Comparison of ENCODE assay signal across 9 mouse cellular contexts in genomic region chr16:10640041-10640440, GRCm38 (mm10).
DNase-seq lines count a peak whose midpoint lies in the region; ATAC-seq and TF ChIP-seq lines count a peak whose summit lies in the region.
"Had no signal": no experiment of that assay in that cellular context is flagged by ENCODE, and none has a peak within 500 bp of the region (broad histone marks: within the 10 kb centered on the region; RNA-seq: fewer than 3 reads in every experiment).

No protein-coding gene starts in this region.

- ATAC-seq in forebrain, postnatal 0 days: peak; percentile 83
- ATAC-seq in hindbrain, embryonic 13.5 days (ENCODE audit: low FRiP score): peak; percentile 81

- DNase-seq in MEL-GATA-1-ER (ENCODE audit: extremely low read depth, low read depth): peak; percentile 26
- DNase-seq in brain, embryonic 18.5 days (ENCODE audit: low read depth, low spot score): peak; percentile 22
- peak; percentile 84 for DNase-seq in forebrain, postnatal 0 days
- peak; percentile 58 to 67 for DNase-seq in layer of hippocampus, postnatal 36 days
- DNase-seq in midbrain, embryonic 10.5 days (ENCODE audit: low spot score): peak; percentile 76
- peak; percentile 62 for DNase-seq in right cerebral cortex, postnatal 25 days
- DNase-seq in urinary bladder, postnatal 36 days (ENCODE audit: low spot score in 2 of 2): peak; percentile 73 to 76

- no peak overlapping the region for H3K4me3 ChIP-seq in forebrain, postnatal 0 days (ENCODE audit: low read depth, low read length)
- H3K4me3 ChIP-seq in hindbrain, embryonic 13.5 days: no peak overlapping the region
- H3K4me3 ChIP-seq in midbrain, embryonic 10.5 days: no peak overlapping the region
- H3K4me3 ChIP-seq: limb, embryonic 13.5 days had no signal

- H3K27me3 ChIP-seq in forebrain, postnatal 0 days (ENCODE audit: insufficient read depth, low read length): no peaks in the 10 kb centered on the region
- no peaks in the 10 kb centered on the region for H3K27me3 ChIP-seq in hindbrain, embryonic 13.5 days
- no peaks in the 10 kb centered on the region for H3K27me3 ChIP-seq in midbrain, embryonic 10.5 days (ENCODE audit: low read depth, poor library complexity, severe bottlenecking)

- WGBS in forebrain, postnatal 0 days: 10% methylated on average over 5 of the region's 5 CpGs
- 12% methylated on average over 5 of the region's 5 CpGs for WGBS in hindbrain, embryonic 13.5 days
- WGBS in midbrain, embryonic 10.5 days: 9% methylated on average over 5 of the region's 5 CpGs

- TF ChIP-seq CTCF in forebrain, postnatal 0 days (IDR thresholded peaks at IDR 0.05; ENCODE audit: low read depth): peak; percentile 88

- no peak overlapping the region for H3K27ac ChIP-seq in forebrain, postnatal 0 days (ENCODE audit: low read depth, low read length)
- H3K27ac ChIP-seq in hindbrain, embryonic 13.5 days: no peak overlapping the region
- H3K27ac ChIP-seq in midbrain, embryonic 10.5 days (replicated peaks): no peak overlapping the region
- H3K27ac ChIP-seq: limb, embryonic 13.5 days had no signal

- H3K9me3 ChIP-seq in forebrain, postnatal 0 days (ENCODE audit: low read length): no peaks in the 10 kb centered on the region
- no peaks in the 10 kb centered on the region for H3K9me3 ChIP-seq in hindbrain, embryonic 13.5 days
- no peaks in the 10 kb centered on the region for H3K9me3 ChIP-seq in midbrain, embryonic 10.5 days (replicated peaks)
- H3K9me3 ChIP-seq: limb, embryonic 13.5 days had no signal

- H3K36me3 ChIP-seq in forebrain, postnatal 0 days (ENCODE audit: insufficient read depth): peaks cover 5% of the 10 kb centered on the region; the same call in 1 of the 2 replicates
- peaks cover 4% of the 10 kb centered on the region; the same call in 1 of the 2 replicates for H3K36me3 ChIP-seq in hindbrain, embryonic 13.5 days
- no peaks in the 10 kb centered on the region for H3K36me3 ChIP-seq in midbrain, embryonic 10.5 days
- H3K36me3 ChIP-seq: limb, embryonic 13.5 days had no signal

- no peaks in the 10 kb centered on the region for H3K4me1 ChIP-seq in forebrain, postnatal 0 days (ENCODE audit: insufficient read depth)
- H3K4me1 ChIP-seq in hindbrain, embryonic 13.5 days (replicated peaks): 0 out of 2 replicates have a peak, but pooled peaks cover 11% of the 10 kb centered on the region
- peaks cover 12% of the 10 kb centered on the region; the same call in 1 of the 2 replicates for H3K4me1 ChIP-seq in midbrain, embryonic 10.5 days

- H3K4me2 ChIP-seq in forebrain, postnatal 0 days (ENCODE audit: low read depth): no peak overlapping the region
- no peak overlapping the region for H3K4me2 ChIP-seq in hindbrain, embryonic 13.5 days
- H3K4me2 ChIP-seq: limb, embryonic 13.5 days had no signal

- H3K9ac ChIP-seq in forebrain, postnatal 0 days: no peak overlapping the region
- no peak overlapping the region for H3K9ac ChIP-seq in hindbrain, embryonic 13.5 days
- H3K9ac ChIP-seq: limb, embryonic 13.5 days had no signal

Comparison
In these comparisons a context has a peak if more than half of its experiments do, and no peak if none do; other contexts are left out.
1. DNase-seq: peak in every context shown above with its lines; median percentile 84 in forebrain, postnatal 0 days; 76 in midbrain, embryonic 10.5 days; 74 in urinary bladder, postnatal 36 days; 62 in layer of hippocampus, postnatal 36 days; 62 in right cerebral cortex, postnatal 25 days; 26 in MEL-GATA-1-ER; 22 in brain, embryonic 18.5 days.